Mouse (Mus musculus) B cell, adult 2 months (primary cell): Measurements from ENCODE around the gene B3galnt1.

Experiments used
- DNase-seq, 2 experiments: peaks; one replicate each; pipeline ENCODE4 v3.0.0; 2022

B3galnt1 gene

GRCm38 (mm10) chr3:69561686-69562085, 37.1 kb downstream of the B3galnt1 start:
- DNase-seq = no peak

DNA sequence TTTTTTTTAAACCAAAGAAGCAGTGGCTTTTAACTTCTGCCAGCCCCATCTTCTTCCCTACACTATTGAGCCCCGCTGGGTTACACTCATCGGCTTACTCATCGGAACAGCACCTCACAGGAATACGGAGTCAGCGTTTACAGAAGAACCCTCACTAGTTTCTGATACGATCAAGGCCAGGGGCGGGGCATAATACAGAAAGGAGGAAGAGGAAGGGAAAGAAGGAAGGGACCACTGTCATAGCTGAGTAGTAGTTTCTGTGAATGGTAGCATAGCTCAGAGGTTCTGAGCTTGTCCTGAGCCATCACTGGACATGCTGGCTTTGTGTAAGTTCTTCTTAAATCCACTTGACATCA, 38.8 kb downstream of the B3galnt1 start:
- DNase-seq = no peak

DNA sequence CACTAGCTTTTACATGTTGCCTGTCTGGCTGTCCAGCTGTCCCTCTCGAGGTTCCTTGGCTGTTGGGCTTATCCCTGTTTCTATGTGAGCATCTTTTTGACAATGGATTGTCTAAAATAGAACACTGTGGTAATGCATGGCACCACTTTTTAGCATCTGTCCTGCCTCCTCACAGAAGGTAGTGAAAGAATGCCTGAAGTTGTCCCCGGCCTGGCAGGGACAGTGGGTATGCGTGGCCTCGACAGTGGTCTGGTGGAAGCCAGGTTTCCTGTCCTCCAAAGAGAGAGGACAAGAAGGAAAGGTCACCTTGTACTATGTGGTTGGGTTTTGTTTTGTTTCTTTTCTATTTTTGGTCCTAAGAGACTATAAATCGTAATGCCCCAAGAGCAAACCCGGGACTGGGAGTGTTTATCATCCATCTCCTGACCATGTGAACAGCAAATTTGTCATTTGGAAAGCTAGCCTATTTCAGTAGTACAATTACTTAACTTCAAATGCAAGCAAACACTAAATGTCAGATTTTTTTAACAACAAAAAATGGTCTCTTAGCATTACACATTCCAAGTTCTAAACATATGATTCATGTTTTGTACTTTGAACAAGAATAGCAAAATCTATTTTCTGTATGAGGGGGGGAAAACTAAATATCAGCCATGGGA, 39.3 kb downstream of the B3galnt1 start:
- no peak for DNase-seq

GRCm38 (mm10) chr3:69556092-69556778, 42.5 kb downstream of the B3galnt1 start:
- no peak for DNase-seq

- no peak for DNase-seq
Measured at GRCm38 (mm10) chr3:69555511-69555910, 43.2 kb downstream of the B3galnt1 start.

GRCm38 (mm10) chr3:69549602-69550001, 49.2 kb downstream of the B3galnt1 start:
- DNase-seq = no peak

DNA sequence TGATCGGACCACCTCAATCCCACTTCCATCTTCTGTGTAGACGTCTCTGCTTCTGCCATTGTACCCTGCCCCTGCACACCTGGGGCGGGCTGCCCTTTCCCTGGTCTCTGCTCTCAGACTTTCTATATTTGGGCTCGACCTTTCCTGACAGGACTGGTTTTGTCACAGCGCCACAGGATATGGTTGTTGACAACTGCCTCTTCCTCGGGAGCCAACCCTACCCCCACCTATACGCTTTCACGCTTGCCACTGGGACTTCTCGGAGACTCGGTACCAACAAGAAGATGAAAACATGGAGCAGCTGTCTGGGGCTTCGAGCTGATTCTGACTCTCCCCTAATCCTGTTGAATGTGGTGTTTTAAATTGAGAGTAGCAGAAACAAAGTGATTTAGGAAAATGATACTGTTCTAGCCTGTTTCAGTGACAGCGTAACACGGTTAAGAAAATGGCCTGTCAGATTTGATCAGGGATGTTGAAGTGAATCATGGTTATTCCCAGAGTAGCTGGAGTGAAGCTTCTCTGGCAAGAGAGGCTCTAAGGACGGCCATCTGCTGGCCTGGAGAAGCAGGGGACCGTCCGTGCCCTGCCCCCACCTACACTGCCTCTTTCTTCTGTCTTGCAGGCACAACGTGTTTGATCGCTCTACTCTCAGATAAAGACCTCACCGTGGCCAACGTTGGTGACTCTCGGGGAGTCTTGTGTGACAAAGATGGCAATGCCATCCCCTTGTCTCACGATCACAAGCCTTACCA, 49.9 kb downstream of the B3galnt1 start:
- no peak for DNase-seq

DNA sequence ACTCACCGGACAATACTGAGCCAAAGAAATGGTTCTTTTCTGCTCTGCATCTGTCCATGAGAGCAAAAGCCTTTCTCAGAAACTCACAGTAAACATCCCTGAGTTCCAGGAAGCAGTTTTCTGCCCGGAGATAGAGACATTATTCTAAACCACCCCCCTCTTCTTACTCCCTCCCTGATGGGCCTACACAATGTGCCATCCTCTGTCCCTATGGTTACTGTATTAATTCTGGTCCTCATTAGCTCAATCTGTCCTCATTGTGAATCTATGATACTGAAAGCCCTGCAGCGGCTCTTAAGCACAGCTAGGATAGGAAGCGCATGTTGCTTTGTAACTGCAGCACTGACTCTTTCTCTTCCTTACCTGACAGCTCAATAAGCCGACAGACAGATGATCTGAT, 53.7 kb downstream of the B3galnt1 start:
- no peak for DNase-seq

DNA sequence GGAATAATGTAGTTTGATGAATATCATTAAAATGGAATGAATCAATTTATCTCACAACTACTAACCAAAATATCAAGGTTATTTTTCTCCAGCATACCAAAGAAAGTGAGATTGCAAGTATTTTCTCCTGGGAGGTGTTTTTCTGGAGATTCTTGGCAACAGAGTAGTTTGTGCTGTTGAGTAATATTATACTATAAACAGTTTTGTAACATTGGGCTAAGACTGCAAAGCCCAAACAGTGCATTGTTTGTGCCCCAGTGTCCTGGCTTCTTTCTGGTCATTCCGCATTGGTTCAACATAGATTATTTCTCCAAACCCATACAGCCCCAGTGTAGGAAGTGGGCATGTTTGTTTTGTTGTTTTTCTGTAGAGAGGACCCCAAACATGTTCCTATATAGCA, 55.0 kb downstream of the B3galnt1 start:
- no peak for DNase-seq

DNA sequence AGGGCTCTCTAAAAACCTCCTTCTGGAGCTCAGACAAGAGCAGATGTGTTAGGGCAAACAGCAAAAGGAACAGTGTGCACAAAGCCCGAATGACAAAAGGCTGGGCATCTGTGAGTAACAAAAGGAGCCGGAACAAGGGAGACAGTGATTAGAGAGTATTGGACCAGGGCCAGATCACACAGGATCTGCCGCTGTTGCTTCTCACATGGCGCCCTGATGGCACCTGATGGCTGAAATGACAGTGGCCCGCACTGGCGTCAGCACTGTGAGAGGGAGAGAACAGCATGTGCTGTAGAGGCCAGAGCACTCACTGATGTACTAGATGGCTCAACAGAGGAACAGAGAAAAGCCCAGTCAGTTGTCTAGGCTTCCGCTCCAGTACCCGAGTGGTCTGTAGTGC, 55.8 kb downstream of the B3galnt1 start:
- DNase-seq = no peak

DNA sequence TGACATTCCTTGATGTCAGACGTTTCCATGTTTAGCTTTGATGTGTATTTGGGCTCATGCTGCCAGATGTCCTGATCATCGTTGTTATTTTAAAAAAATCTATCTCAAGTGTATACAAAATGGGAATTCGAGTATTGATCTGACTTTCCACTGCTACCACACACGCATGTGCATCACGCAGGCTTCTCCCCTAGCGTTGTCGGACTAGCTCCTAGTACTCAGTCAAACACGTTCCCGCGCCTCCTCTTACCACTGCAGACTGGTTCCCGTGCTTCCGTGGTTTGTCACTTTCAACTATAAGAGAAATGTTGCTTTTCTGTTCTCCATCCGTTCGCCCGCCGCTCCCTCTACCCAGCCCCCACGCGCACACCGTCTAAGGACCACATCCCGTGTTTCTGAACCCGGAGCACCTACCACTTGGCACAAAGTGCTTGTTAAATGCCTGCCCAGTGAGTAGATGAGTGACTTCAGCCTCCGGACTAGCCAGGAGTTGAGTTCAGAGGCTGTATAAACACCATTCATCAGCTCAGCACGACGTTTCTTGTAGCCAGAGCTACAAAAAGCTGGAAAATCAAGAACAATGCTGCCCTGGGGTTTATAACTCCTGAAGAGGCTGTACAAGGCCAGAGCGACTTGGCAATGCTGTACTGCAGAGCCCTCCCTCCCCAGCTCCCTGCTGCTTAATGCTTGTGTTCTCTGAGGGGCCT, 62.7 kb downstream of the B3galnt1 start:
- no peak for DNase-seq

DNA sequence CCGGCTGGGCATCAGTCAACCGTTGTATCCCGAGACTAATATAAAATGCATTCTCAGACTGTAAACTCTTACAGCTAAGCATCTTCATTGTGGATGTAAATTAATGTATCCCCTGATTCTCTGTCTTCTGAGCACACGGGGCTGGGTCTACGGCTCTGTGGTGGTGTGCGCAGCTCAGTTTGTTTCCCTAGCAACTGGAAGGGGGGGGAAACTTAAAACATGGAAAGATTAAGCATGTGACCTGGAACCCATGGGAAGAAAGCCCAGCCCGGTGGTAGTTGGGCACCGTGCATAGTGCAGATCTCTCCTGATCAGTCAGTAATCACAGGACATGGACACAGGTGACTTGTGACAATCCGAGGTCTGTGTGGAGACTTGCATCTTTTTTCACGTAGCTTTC, 63.3 kb downstream of the B3galnt1 start:
- no peak for DNase-seq

DNA sequence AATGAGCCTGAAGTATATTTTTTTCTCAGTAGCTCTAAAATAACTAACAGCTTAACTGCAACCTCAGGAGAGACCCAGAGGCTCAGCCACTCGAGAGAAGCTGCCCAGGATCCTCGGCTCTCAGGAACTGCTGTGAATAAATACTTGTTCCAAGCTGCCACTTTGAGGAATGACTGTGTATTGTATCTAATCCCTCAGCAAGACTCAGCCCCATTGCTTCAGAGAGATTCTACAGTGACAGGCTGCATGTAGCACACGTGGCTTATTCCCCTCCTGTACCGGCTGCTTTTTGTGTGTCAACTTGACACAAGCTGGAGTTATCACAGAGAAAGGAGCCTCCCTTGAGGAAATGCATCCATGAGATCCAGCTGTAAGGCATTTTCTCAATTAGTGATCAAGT, 66.1 kb downstream of the B3galnt1 start:
- DNase-seq = no peak

DNA sequence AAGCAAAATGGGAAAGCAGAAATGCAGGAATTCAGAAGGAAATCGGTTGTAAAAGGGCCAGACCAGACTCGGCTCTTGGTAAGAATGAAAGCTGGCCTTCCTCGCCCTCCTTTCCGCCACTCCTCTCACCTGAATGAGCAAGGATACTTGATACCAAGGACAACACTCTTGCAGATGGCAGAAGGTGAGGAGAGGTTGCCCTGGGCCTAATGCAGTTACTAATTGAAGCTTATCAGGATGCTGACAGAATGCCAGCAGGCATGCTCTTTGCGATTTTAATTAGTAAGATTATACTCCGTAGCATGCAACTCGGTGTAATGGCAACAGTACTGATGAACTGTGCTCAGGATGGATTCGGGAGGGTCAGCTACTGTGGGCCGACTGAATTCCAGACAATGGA, 67.2 kb downstream of the B3galnt1 start:
- no peak for DNase-seq

DNA sequence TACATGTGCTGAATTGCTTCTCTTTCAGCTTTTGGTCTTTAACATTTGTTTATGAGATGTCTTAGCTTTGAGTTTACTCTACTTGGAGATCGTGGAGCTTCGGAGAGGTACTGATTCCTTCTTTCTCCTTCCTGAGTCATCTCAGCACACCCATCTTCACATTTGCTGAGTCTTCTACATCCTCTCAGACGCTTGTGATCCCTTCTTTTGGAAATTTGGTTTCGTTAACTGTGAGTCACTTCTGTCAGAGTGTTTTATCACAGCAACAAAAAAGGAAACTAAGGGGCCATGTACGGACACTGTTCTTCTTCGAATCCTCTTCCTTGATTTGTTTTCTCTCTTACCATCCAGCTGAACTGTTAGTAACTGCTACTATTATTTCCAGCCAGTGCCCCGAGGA, 69.2 kb downstream of the B3galnt1 start:
- no peak for DNase-seq

GRCm38 (mm10) chr3:69527384-69527783, 71.4 kb downstream of the B3galnt1 start:
- no peak for DNase-seq

DNA sequence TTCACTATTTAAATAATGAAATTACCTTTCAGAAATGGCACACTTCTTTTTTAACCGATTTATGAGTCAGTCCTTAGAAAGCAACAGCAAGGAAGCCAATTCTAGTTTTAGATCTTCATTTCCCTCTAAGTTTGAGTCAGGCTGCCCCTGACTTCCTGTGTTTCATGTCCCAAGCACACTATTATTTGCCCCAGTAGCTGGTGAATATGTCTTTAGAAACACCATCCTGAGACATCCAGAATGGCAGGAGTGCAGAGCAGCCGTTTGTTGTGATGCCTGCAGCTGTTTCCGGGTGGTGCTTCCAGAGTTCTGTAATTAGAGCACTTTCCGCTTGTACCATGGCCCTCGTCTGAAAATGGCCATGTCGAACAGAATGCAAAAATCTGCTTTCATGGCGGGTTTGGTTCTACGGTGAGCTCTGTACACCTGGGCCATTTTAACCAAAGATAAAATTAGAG, 73.7 kb downstream of the B3galnt1 start:
- DNase-seq = no peak

DNA sequence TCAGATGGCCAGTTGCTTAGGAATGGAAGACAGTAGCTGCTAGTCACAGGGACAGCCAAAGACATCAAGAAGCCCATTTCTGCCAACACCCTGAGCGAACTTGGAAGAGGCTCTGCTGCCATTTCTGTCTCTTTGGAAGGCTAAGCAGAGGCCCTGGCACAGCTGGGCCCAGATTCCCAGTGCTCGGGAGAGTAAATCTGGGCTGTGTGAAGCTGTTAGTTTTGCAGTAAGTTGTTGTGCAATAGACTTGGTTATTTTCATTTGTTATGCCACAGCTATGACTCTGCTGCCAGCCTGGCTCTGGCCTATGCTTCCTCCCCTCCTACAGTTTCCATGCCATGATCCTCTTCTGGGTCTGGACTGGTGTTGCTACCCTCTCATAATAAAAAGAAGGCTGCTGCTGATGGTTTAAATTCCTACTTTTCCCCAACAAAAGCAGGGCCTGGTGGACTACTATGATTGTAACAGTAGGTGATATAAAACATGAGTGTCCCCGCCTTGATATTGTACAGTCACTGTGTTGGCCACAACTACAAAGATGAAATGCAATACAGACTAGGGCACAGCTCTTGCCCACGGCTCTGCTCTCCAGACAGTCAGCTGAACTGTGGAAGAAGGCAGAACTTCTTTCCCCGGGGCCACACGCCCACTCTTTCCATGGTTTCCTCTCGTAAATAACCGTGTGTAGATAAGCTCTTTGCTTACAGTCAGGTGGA, 74.2 kb downstream of the B3galnt1 start:
- DNase-seq = no peak
